Mouse (Mus musculus) cerebellum, adult 2 months (tissue): Measurements from ENCODE around the gene Wnt3a.

Experiments used
- CTCF ChIP-seq: fragments of 200-500 bp; IDR thresholded peaks from 2 replicates; pipeline ENCODE4 v1.5.1; 2011; ENCODE audit warnings: low read depth, mild to moderate bottlenecking, control low read depth, low read length, moderate library complexity, borderline replicate concordance; ENCODE audit not compliant: insufficient read depth
- POLR2A ChIP-seq: fragments of 200-500 bp; IDR thresholded peaks from 2 replicates; pipeline ENCODE4 v1.6.1; 2011; ENCODE audit warnings: low read length, control low read depth, borderline replicate concordance; ENCODE audit not compliant: insufficient read depth

- TF ChIP-seq POLR2A, result no peak
- no peak for TF ChIP-seq CTCF
Measured at GRCm38 (mm10) chr11:59336381-59336780, 45.8 kb upstream of the Wnt3a start.
